Mouse (Mus musculus) brain, embryonic 14.5 days (tissue): ENCODE results near the gene Gm13212.

Experiments used
- CTCF ChIP-seq: fragments of 200-500 bp; IDR thresholded peaks from 2 replicates; pipeline ENCODE4 v1.5.1; 2012; ENCODE audit warnings: inconsistent platforms, mild to moderate bottlenecking, moderate library complexity, borderline replicate concordance; ENCODE audit not compliant: insufficient read depth, insufficient read length; ENCODE audit errors: extremely low read depth
- POLR2A ChIP-seq: fragments of 200-500 bp; IDR thresholded peaks from 2 replicates; pipeline ENCODE4 v1.6.1; 2012; ENCODE audit warnings: mild to moderate bottlenecking, inconsistent platforms, borderline replicate concordance; ENCODE audit not compliant: poor library complexity, insufficient read depth, insufficient read length, severe bottlenecking; ENCODE audit errors: extremely low read depth

DNA sequence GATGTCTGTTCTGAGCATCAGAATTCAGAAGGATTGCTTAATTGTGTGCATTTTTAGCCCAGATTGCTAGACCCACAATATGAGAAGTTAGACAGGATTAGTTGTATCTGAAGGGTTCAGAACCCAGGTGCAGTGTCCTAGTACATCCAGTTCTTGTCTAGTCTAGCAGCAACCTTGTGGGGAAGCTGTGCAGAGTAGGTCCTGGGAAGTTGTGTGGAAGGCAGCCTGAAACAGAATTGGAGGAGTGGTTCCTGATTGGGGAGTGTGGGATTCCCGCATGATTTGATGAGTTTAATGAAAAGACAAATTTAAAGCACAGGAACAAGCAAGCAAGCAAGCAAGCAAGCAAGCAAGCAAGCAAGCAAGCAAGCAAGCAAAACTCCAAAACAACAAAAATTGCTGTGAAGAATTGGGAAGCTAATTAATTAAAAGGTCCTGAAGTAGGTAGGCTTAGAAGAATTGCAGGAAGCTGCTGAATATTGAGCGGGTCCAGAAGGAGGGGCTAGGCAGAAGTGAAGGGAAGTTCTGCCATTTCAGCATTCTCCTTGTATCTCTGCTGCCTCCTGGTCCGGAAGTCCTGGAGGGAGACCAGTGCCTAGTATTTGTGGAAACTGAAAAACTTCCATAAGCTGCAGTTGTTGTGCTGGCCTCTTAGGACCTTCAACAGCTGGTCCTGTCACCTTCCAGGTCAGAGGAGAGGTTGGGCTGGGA, 20.7 kb upstream of the Gm13212 start:
- no peak for TF ChIP-seq CTCF
- no peak for TF ChIP-seq POLR2A
